Mouse (Mus musculus): ENCODE measurements around the gene Fdxr. TPM values are rescaled to one million over a fixed set of nuclear protein-coding genes. Genes with fewer than 3 reads are reported as not detected.

Gene Fdxr
- total RNA-seq, 2 experiments from 2014 or later, result 13.1 to 18.1 TPM

- no peak for DNase-seq (ENCODE audit: low spot score in 2 of 2)
These were observed 57.6 kb downstream of the Fdxr start for GRCm38 (mm10) chr11:115219263-115219662.

Small RNA genes within 50 kb of the gene (microRNA-seq; reads per million reads assigned to microRNA genes)
- gene Gm25837, result 0 reads per million in 2 experiments

Other genes starting within 250 kb of the Fdxr start
- gene Cd300ld5, start 239.3 kb downstream of the Fdxr start, total RNA-seq (2021), result under 1 TPM; 0.60 to 0.82 TPM
- under 1 TPM; 0.60 to 0.82 TPM for gene Cd300ld3, start 228.6 kb downstream of the Fdxr start, total RNA-seq (2021)
- gene Cd300e, start 214.9 kb downstream of the Fdxr start, total RNA-seq (2021), result not detected
- gene Rab37, start 185.6 kb downstream of the Fdxr start, total RNA-seq (2021), result 1 to 10 TPM; 3.3 to 3.8 TPM
- under 1 TPM; 0.30 to 0.42 TPM for gene Cd300lf, start 143.1 kb downstream of the Fdxr start, total RNA-seq (2021)
- 10 to 100 TPM; 60.9 to 68.1 TPM for gene Slc9a3r1, start 113.7 kb downstream of the Fdxr start, total RNA-seq (2021)
- gene Tmem104, start 89.6 kb downstream of the Fdxr start, total RNA-seq (2021), result 10 to 100 TPM; 14.9 to 16.2 TPM
- 10 to 100 TPM; 24.3 to 30.5 TPM for gene Nat9, start 89.2 kb downstream of the Fdxr start, total RNA-seq (2021)
- gene Grin2c, start 9.8 kb downstream of the Fdxr start, total RNA-seq (2021), result 10 to 100 TPM; 33.8 to 35.7 TPM
- gene Fads6, start 20.6 kb upstream of the Fdxr start, total RNA-seq (2021), result 10 to 100 TPM; 14.6 to 15.5 TPM
- gene Otop2, start 30.1 kb upstream of the Fdxr start, total RNA-seq (2021), result 1 to 10 TPM in 1 of 2 experiments, under 1 TPM in 1; 0.74 to 2.1 TPM
- gene Ush1g, start 45.0 kb upstream of the Fdxr start, total RNA-seq (2021), result under 1 TPM; 0.26 to 0.52 TPM
- under 1 TPM in 1 of 2 experiments, not detected in 1; 0.14 TPM for gene Otop3, start 57.7 kb upstream of the Fdxr start, total RNA-seq (2021)
- gene Hid1, start 90.7 kb upstream of the Fdxr start, total RNA-seq (2021), result 100 to 1,000 TPM; 111 to 114 TPM
- 10 to 100 TPM; 26.8 to 29.3 TPM for gene Cdr2l, start 104.9 kb upstream of the Fdxr start, total RNA-seq (2021)
- gene Mrpl58, start 126.7 kb upstream of the Fdxr start, total RNA-seq (2021), result 100 to 1,000 TPM; 111 to 122 TPM
- gene Atp5h, start 142.9 kb upstream of the Fdxr start, total RNA-seq (2021), result 100 to 1,000 TPM; 453 to 457 TPM
- 10 to 100 TPM; 82.5 to 85.6 TPM for gene Kctd2, start 143.1 kb upstream of the Fdxr start, total RNA-seq (2021)
- gene Trim80, start 163.5 kb upstream of the Fdxr start, total RNA-seq (2021), result not detected
- not detected for gene Slc16a5, start 185.4 kb upstream of the Fdxr start, total RNA-seq (2021)
- 10 to 100 TPM; 15.0 to 15.4 TPM for gene Armc7, start 198.6 kb upstream of the Fdxr start, total RNA-seq (2021)
- 10 to 100 TPM; 62.2 to 63.3 TPM for gene Nt5c, start 214.8 kb upstream of the Fdxr start, total RNA-seq (2021)
- 100 to 1,000 TPM; 157 TPM for gene Jpt1, start 237.3 kb upstream of the Fdxr start, total RNA-seq (2021)

Data from left cerebral cortex, adult 18-20 months (tissue).